Mouse (Mus musculus): ENCODE results near the gene Kcnk7. TPM values are rescaled to one million over a fixed set of nuclear protein-coding genes. Genes with fewer than 3 reads are reported as not detected.

Gene Kcnk7
- total RNA-seq, 2 experiments from 2014 or later: not detected

- DNase-seq (ENCODE audit: low spot score in 2 of 2): no peak
These were observed 45.3 kb downstream of the Kcnk7 start for GRCm38 (mm10) chr19:5749476-5749875.

GRCm38 (mm10) chr19:5750951-5751350, 46.8 kb downstream of the Kcnk7 start:
- no peak for DNase-seq (ENCODE audit: low spot score in 2 of 2)

GRCm38 (mm10) chr19:5751742-5752141, 47.6 kb downstream of the Kcnk7 start:
- no peak for DNase-seq (ENCODE audit: low spot score in 2 of 2)

- DNase-seq (ENCODE audit: low spot score in 2 of 2): peak; percentile 68 to 86
These were observed 52.3 kb downstream of the Kcnk7 start for GRCm38 (mm10) chr19:5756321-5756985.

Small RNAs within 50 kb of the gene (microRNA-seq; reads per million reads assigned to microRNA genes)
- 1.5 to 1.7 reads per million in 2 experiments for gene Mir6987

Other genes starting within 250 kb of the Kcnk7 start
- 10 to 100 TPM; 28.3 to 31.5 TPM for gene Ccdc85b, start 246.5 kb upstream of the Kcnk7 start, total RNA-seq (2021)
- gene Fibp, start 243.8 kb upstream of the Kcnk7 start, total RNA-seq (2021): 10 to 100 TPM; 91.2 to 98.9 TPM
- gene Ctsw, start 235.9 kb upstream of the Kcnk7 start, total RNA-seq (2021): under 1 TPM; 0.33 to 0.61 TPM
- gene Efemp2, start 230.4 kb upstream of the Kcnk7 start, total RNA-seq (2021): 10 to 100 TPM; 12.9 to 15.9 TPM
- gene Mus81, start 216.0 kb upstream of the Kcnk7 start, total RNA-seq (2021): 10 to 100 TPM; 28.0 to 33.9 TPM
- gene Cfl1, start 213.9 kb upstream of the Kcnk7 start, total RNA-seq (2021): 1,000 to 10,000 TPM; 1,316 to 1,327 TPM
- 1 to 10 TPM; 5.3 to 6.7 TPM for gene 1700020D05Rik, start 200.6 kb upstream of the Kcnk7 start, total RNA-seq (2021)
- gene Snx32, start 193.8 kb upstream of the Kcnk7 start, total RNA-seq (2021): 10 to 100 TPM; 88.3 TPM
- not detected for gene Ovol1, start 143.7 kb upstream of the Kcnk7 start, total RNA-seq (2021)
- gene Ap5b1, start 136.3 kb upstream of the Kcnk7 start, total RNA-seq (2021): 1 to 10 TPM; 5.7 to 6.1 TPM
- 10 to 100 TPM; 83.1 to 83.4 TPM for gene Rnaseh2c, start 102.5 kb upstream of the Kcnk7 start, total RNA-seq (2021)
- 10 to 100 TPM; 92.6 to 96.3 TPM for gene Kat5, start 94.1 kb upstream of the Kcnk7 start, total RNA-seq (2021)
- gene Rela, start 66.9 kb upstream of the Kcnk7 start, total RNA-seq (2021): 10 to 100 TPM; 18.8 to 22.0 TPM
- gene Sipa1, start 40.7 kb upstream of the Kcnk7 start, total RNA-seq (2021): 10 to 100 TPM; 11.5 to 13.3 TPM
- gene Map3k11, start 15.6 kb upstream of the Kcnk7 start, total RNA-seq (2021): 10 to 100 TPM; 18.8 to 22.4 TPM
- gene Pcnx3, start 15.5 kb upstream of the Kcnk7 start, total RNA-seq (2021): 10 to 100 TPM; 61.1 to 74.0 TPM
- gene Ehbp1l1, start 21.9 kb downstream of the Kcnk7 start, total RNA-seq (2021): 10 to 100 TPM; 23.7 to 24.7 TPM
- 10 to 100 TPM; 24.4 to 30.9 TPM for gene Fam89b, start 25.3 kb downstream of the Kcnk7 start, total RNA-seq (2021)
- gene Ltbp3, start 36.5 kb downstream of the Kcnk7 start, total RNA-seq (2021): 10 to 100 TPM; 37.2 to 41.8 TPM
- 10 to 100 TPM; 90.8 to 93.4 TPM for gene Scyl1, start 67.1 kb downstream of the Kcnk7 start, total RNA-seq (2021)
- gene Frmd8, start 170.9 kb downstream of the Kcnk7 start, total RNA-seq (2021): 10 to 100 TPM; 13.5 to 13.6 TPM
- gene Slc25a45, start 173.4 kb downstream of the Kcnk7 start, total RNA-seq (2021): 1 to 10 TPM; 2.3 to 3.2 TPM
- gene Tigd3, start 189.8 kb downstream of the Kcnk7 start, total RNA-seq (2021): 1 to 10 TPM; 4.1 to 4.2 TPM
- 100 to 1,000 TPM in 1 of 2 experiments, 10 to 100 TPM in 1; 90.1 to 102 TPM for gene Dpf2, start 208.6 kb downstream of the Kcnk7 start, total RNA-seq (2021)
- gene Cdc42ep2, start 220.4 kb downstream of the Kcnk7 start, total RNA-seq (2021): 1 to 10 TPM; 4.7 to 5.4 TPM